Mouse (Mus musculus) lung, postnatal 0 days (tissue): Measurements from ENCODE around the gene Camsap1.

ENCODE experiments used
- CTCF ChIP-seq: IDR thresholded peaks from 2 replicates; pipeline ENCODE4 v1.5.1; 2016; ENCODE audit warnings: antibody characterized with exemption, mild to moderate bottlenecking
- EP300 ChIP-seq: IDR thresholded peaks from 2 replicates; pipeline ENCODE4 v1.6.1; 2016; ENCODE audit warnings: antibody characterized with exemption, mild to moderate bottlenecking, control low read depth

DNA sequence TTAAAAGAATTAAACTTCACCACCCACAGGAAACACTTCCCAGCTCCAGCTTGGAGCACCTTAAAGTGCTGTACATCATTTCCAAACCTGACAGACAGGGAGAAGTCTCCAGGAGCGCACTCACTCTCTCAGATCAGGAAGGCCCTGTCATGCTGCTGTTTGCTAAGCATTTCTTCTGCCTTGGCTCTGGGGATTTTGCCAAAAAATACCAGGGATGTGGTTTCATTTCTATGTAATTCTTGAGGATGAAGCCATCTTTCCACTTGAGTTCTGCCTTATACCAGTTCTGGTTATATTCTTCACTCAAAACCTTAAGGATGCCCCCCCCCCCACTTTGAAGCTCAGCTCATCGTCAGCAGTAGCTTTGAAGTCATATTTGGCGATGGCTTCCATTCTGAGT is 11.7 kb upstream of the Camsap1 start:
- TF ChIP-seq CTCF (no peak), EP300 (no peak)
